Mouse (Mus musculus) NIH3T3 (cell line): Measurements from ENCODE around the gene Olfr698.
"Not testable (repeated sequence)": the region's sequence is repeated elsewhere in the genome, so short reads cannot be mapped to it uniquely, and the experiment has no call there.

Source experiments
- DNase-seq: peaks from one replicate; pipeline ENCODE4 v3.0.0-alpha.2; 2012; ENCODE audit warnings: low read depth

Olfr698 gene

GRCm38 (mm10) chr7:106755297-106755696 lies at the start of gene Olfr698:
Gene Olfr698, minus strand, starts transcription at chr7:106755397.
- no peak for DNase-seq

DNA sequence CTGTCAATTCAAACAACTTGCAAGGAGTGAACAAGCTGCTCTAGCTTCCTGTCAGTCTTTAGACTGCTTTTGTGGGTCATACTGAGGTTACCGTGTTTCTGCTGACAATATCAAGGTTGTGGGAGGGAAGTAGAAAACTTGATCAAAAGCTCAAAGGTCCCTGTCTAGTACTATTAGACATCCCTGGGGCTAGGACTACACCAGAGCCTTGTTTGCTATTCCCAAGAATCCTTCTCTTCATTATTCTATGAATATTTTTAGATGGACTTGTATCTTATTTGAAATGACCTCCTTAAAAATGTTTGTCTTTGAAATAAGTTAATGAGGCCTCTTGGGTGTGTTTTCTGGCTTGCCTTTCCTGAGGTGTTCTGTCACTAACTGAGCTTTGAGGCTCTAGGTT lies 37.9 kb upstream of the Olfr698 start, which contains the start of gene Olfr699:
TSS of gene Olfr699 (minus strand) at position 101 of the 400 bp plus-strand sequence.
- no peak for DNase-seq

- no peak for DNase-seq
Observed at GRCm38 (mm10) chr7:106788330-106788729, 33.1 kb upstream of the Olfr698 start.

DNA sequence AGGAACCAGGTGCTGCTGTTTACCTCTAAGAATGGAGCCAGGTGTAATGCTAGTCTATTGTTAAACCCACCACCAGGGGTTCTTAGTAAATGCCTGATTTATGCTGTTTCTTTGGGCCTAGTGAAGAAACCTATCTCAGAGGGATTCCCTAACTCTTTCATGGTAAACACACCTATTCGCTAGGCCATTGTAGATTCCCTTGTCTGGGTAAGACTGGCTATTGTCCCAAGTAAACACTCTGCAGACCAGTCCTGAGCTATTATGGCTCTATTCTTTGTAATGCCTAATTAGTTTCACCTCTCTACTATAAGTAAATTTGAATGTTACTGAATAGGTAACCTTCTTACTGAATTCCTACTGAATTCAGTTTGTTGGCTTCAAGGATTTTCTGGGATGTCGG lies 5.8 kb upstream of the Olfr698 start:
- DNase-seq, result not testable (repeated sequence)

DNA sequence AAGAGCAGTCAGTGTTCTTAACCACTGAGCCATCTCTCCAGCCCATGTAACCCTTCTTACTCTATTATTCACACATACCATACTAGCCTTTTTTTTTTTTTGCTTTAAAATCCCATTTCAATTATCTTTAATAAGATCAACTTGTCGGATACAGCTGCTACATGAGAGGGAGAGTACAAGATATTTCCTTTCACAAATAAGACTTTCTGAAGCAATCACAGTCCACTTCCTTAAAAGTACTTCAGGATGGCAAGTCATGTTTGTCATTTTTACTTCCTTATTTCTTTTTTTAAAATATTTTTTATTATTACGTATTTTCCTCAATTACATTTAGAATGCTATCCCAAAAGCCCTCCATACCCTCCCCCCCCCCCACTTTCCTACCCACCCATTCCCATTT lies 3.6 kb upstream of the Olfr698 start:
- no peak for DNase-seq

- no peak for DNase-seq
Observed at GRCm38 (mm10) chr7:106745811-106746210, 9.4 kb downstream of the Olfr698 start.

DNA sequence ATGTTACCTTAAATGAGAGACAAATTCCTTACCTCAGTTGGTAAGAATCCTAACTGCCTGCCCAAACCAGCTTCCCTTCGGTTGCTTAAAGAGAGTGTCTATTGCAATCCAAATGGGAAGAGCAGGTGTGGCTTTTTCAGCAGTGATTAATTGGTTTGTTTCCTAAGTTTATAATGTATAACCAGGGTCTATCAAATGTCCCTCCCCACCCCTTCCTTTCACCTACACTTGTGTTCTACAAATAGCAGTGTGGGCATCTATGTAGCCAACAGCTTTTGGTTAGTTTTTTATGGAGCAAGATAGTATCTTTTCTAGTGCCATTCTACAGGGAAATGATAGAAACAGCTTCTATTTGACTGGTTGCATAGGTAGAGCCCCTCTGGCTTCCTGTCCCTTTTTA lies 12.9 kb downstream of the Olfr698 start, which contains the start of gene Olfr697:
TSS of gene Olfr697 (minus strand) at position 101 of the 400 bp plus-strand sequence.
- no peak for DNase-seq

DNA sequence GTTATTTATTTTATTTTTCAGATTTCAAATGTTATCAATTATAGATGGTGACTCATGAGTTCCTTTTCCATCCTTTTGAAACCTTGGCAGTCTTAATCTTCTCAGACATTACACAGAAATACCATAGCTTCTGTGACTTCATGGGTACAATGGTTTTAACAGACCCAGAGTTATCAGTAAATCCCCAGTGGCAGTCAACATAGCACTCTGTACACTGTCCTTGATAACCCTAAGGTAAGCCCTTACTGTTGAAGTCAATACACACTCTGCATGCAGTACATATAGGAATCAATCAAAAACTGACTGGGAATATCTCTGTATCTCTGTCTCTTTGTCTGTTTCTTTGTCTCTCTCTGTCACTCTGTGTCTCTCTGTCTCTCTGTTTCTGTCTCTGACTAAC lies 18.2 kb downstream of the Olfr698 start:
- DNase-seq, result no peak

- DNase-seq, result no peak
Observed at GRCm38 (mm10) chr7:106733717-106734116, 21.5 kb downstream of the Olfr698 start.

GRCm38 (mm10) chr7:106725654-106726053 lies 29.5 kb downstream of the Olfr698 start:
- not testable (repeated sequence) for DNase-seq

- no peak for DNase-seq
Observed at GRCm38 (mm10) chr7:106716296-106716695, 38.9 kb downstream of the Olfr698 start, which contains the start of gene Olfr695. Gene Olfr695, minus strand, starts transcription at chr7:106716396.

GRCm38 (mm10) chr7:106711463-106711862 lies 43.7 kb downstream of the Olfr698 start:
- DNase-seq, result no peak

- DNase-seq, result not testable (repeated sequence)
Observed at GRCm38 (mm10) chr7:106707705-106708104, 47.5 kb downstream of the Olfr698 start.
